Mouse (Mus musculus) brain, embryonic 14.5 days (tissue): ENCODE measurements around the gene Tead1. TPM values are rescaled to one million over a fixed set of nuclear protein-coding genes. Genes with fewer than 3 reads are reported as not detected.

Experiments used
- DNase-seq: peaks from one replicate; pipeline ENCODE4 v3.0.0-alpha.2; 2011; ENCODE audit warnings: low read depth
- CTCF ChIP-seq: fragments of 200-500 bp; IDR thresholded peaks from 2 replicates; pipeline ENCODE4 v1.5.1; 2012; ENCODE audit warnings: inconsistent platforms, mild to moderate bottlenecking, moderate library complexity, borderline replicate concordance; ENCODE audit not compliant: insufficient read depth, insufficient read length; ENCODE audit errors: extremely low read depth
- POLR2A ChIP-seq: fragments of 200-500 bp; IDR thresholded peaks from 2 replicates; pipeline ENCODE4 v1.6.1; 2012; ENCODE audit warnings: mild to moderate bottlenecking, inconsistent platforms, borderline replicate concordance; ENCODE audit not compliant: poor library complexity, insufficient read depth, insufficient read length, severe bottlenecking; ENCODE audit errors: extremely low read depth
- polyA plus RNA-seq: library from polyadenylated mRNA; depleted of rRNA; stranded (reverse); fragments of >200 nt; gene quantifications from 2 replicates; pipeline ENCODE4 v1.2.3, GENCODE M21; 2012

Tead1 gene
- polyA plus RNA-seq, 1 experiment: 27.2 TPM

GRCm38 (mm10) chr7:112833132-112833531 lies 154.0 kb downstream of the Tead1 start:
- no peak for DNase-seq
- TF ChIP-seq POLR2A (no peak), CTCF (no peak)

GRCm38 (mm10) chr7:112836076-112836475 lies 157.0 kb downstream of the Tead1 start:
- peak; percentile 66 for DNase-seq
- TF ChIP-seq CTCF: no peak
- TF ChIP-seq POLR2A: no peak

GRCm38 (mm10) chr7:112838131-112838530 lies 159.0 kb downstream of the Tead1 start:
- no peak for DNase-seq
- TF ChIP-seq POLR2A (no peak), CTCF (no peak)

- TF ChIP-seq CTCF (no peak), POLR2A (no peak)
- DNase-seq: peak; percentile 70
Measured at GRCm38 (mm10) chr7:112840351-112840750, 161.2 kb downstream of the Tead1 start.

GRCm38 (mm10) chr7:112840890-112841289 lies 161.8 kb downstream of the Tead1 start:
- DNase-seq: peak; percentile 87
- TF ChIP-seq CTCF (no peak), POLR2A (no peak)

- peak; percentile 71 for DNase-seq
- TF ChIP-seq CTCF (no peak), POLR2A (no peak)
Measured at GRCm38 (mm10) chr7:112841484-112841883, 162.4 kb downstream of the Tead1 start.

GRCm38 (mm10) chr7:112841886-112842285 lies 162.8 kb downstream of the Tead1 start:
- DNase-seq: peak; percentile 95

GRCm38 (mm10) chr7:112851281-112851744 lies 172.2 kb downstream of the Tead1 start:
- TF ChIP-seq CTCF (no peak), POLR2A (no peak)
- peak; percentile 71 for DNase-seq

More at GRCm38 (mm10) chr7:112841886-112842285, 162.8 kb downstream of the Tead1 start:
- TF ChIP-seq CTCF: no peak
- TF ChIP-seq POLR2A: no peak

GRCm38 (mm10) chr7:112852149-112852839 lies 173.2 kb downstream of the Tead1 start:
- TF ChIP-seq CTCF (no peak), POLR2A (no peak)
- DNase-seq: peak; percentile 54

GRCm38 (mm10) chr7:112853857-112854256 lies 174.7 kb downstream of the Tead1 start:
- TF ChIP-seq CTCF: no peak
- no peak for TF ChIP-seq POLR2A

GRCm38 (mm10) chr7:112854516-112854915 lies 175.4 kb downstream of the Tead1 start:
- TF ChIP-seq POLR2A (no peak), CTCF (peak; percentile 53; the same call in 1 of the 2 replicates)
- DNase-seq: no peak

More at GRCm38 (mm10) chr7:112853857-112854256, 174.7 kb downstream of the Tead1 start:
- DNase-seq: no peak

GRCm38 (mm10) chr7:112855419-112855818 lies 176.3 kb downstream of the Tead1 start:
- no peak for TF ChIP-seq CTCF
- no peak for TF ChIP-seq POLR2A
- DNase-seq: no peak
